Mouse (Mus musculus): Measurements from ENCODE around the gene Tnfrsf8. TPM values are rescaled to one million over a fixed set of nuclear protein-coding genes. Genes with fewer than 3 reads are reported as not detected.

The Tnfrsf8 gene
- polyA plus RNA-seq, 1 experiment from 2014 or later = 0.08 TPM

- no peaks in the 10 kb centered on the region for H3K27me3 ChIP-seq (ENCODE audit: control insufficient read depth, insufficient read depth, low read length)
- H3K4me3 ChIP-seq (ENCODE audit: low read depth, low read length) = no peak overlapping the region
- H3K9me3 ChIP-seq (ENCODE audit: control insufficient read depth, low read length) = no peaks in the 10 kb centered on the region; the same call in 1 of the 2 replicates
- H3K36me3 ChIP-seq (ENCODE audit: control insufficient read depth, insufficient read depth, low read length) = no peaks in the 10 kb centered on the region
- DNase-seq (ENCODE audit: low spot score) (no peak), ATAC-seq (ENCODE audit: insufficient number of reproducible peaks, low FRiP score, low TSS enrichment, low read depth) (no peak)
- no peak overlapping the region for H3K9ac ChIP-seq (ENCODE audit: low read length)
- no peaks in the 10 kb centered on the region for H3K4me1 ChIP-seq (ENCODE audit: control insufficient read depth, insufficient read depth, low read length)
- H3K4me2 ChIP-seq (ENCODE audit: low read depth, severe bottlenecking) = no peak overlapping the region
- 82% methylated on average over 3 of the region's 3 CpGs for WGBS
- no peak overlapping the region for H3K27ac ChIP-seq (replicated peaks; ENCODE audit: low read depth, low read length)
Observed at GRCm38 (mm10) chr4:145302106-145302505, 12.9 kb downstream of the Tnfrsf8 start.

- Histone ChIP-seq H3K9ac (ENCODE audit: low read length) (no peak overlapping the region), H3K9me3 (ENCODE audit: control insufficient read depth, low read length) (no peaks in the 10 kb centered on the region; the same call in 1 of the 2 replicates), H3K36me3 (ENCODE audit: control insufficient read depth, insufficient read depth, low read length) (no peaks in the 10 kb centered on the region), H3K27ac (replicated peaks; ENCODE audit: low read depth, low read length) (no peak overlapping the region), H3K4me2 (ENCODE audit: low read depth, severe bottlenecking) (no peak overlapping the region), H3K4me3 (ENCODE audit: low read depth, low read length) (no peak overlapping the region), H3K4me1 (ENCODE audit: control insufficient read depth, insufficient read depth, low read length) (no peaks in the 10 kb centered on the region), H3K27me3 (ENCODE audit: control insufficient read depth, insufficient read depth, low read length) (no peaks in the 10 kb centered on the region)
- ATAC-seq (ENCODE audit: insufficient number of reproducible peaks, low FRiP score, low TSS enrichment, low read depth) (no peak), DNase-seq (ENCODE audit: low spot score) (no peak)
- WGBS = 49% methylated on average over 11 of the region's 12 CpGs
Observed at GRCm38 (mm10) chr4:145300210-145300927, 14.6 kb downstream of the Tnfrsf8 start.

GRCm38 (mm10) chr4:145299355-145299754, 15.6 kb downstream of the Tnfrsf8 start:
- no peaks in the 10 kb centered on the region; the same call in 1 of the 2 replicates for H3K9me3 ChIP-seq (ENCODE audit: control insufficient read depth, low read length)
- 93% methylated on average over 8 of the region's 8 CpGs for WGBS

GRCm38 (mm10) chr4:145298846-145299245, 16.1 kb downstream of the Tnfrsf8 start:
- H3K27ac ChIP-seq (replicated peaks; ENCODE audit: low read depth, low read length) = no peak overlapping the region
- no peaks in the 10 kb centered on the region for H3K27me3 ChIP-seq (ENCODE audit: control insufficient read depth, insufficient read depth, low read length)
- 92% methylated on average over 7 of the region's 7 CpGs for WGBS
- H3K9me3 ChIP-seq (ENCODE audit: control insufficient read depth, low read length) = no peaks in the 10 kb centered on the region; the same call in 1 of the 2 replicates
- H3K4me3 ChIP-seq (ENCODE audit: low read depth, low read length) = no peak overlapping the region
- H3K4me1 ChIP-seq (ENCODE audit: control insufficient read depth, insufficient read depth, low read length) = no peaks in the 10 kb centered on the region
- no peak overlapping the region for H3K4me2 ChIP-seq (ENCODE audit: low read depth, severe bottlenecking)
- DNase-seq (ENCODE audit: low spot score) = no peak
- no peak for ATAC-seq (ENCODE audit: insufficient number of reproducible peaks, low FRiP score, low TSS enrichment, low read depth)
- H3K36me3 ChIP-seq (ENCODE audit: control insufficient read depth, insufficient read depth, low read length) = no peaks in the 10 kb centered on the region
- no peak overlapping the region for H3K9ac ChIP-seq (ENCODE audit: low read length)

More at GRCm38 (mm10) chr4:145299355-145299754, 15.6 kb downstream of the Tnfrsf8 start:
- Histone ChIP-seq H3K4me3 (ENCODE audit: low read depth, low read length) (no peak overlapping the region), H3K27ac (replicated peaks; ENCODE audit: low read depth, low read length) (no peak overlapping the region), H3K9ac (ENCODE audit: low read length) (no peak overlapping the region), H3K27me3 (ENCODE audit: control insufficient read depth, insufficient read depth, low read length) (no peaks in the 10 kb centered on the region), H3K36me3 (ENCODE audit: control insufficient read depth, insufficient read depth, low read length) (no peaks in the 10 kb centered on the region), H3K4me1 (ENCODE audit: control insufficient read depth, insufficient read depth, low read length) (no peaks in the 10 kb centered on the region), H3K4me2 (ENCODE audit: low read depth, severe bottlenecking) (no peak overlapping the region)
- DNase-seq (ENCODE audit: low spot score) (no peak), ATAC-seq (ENCODE audit: insufficient number of reproducible peaks, low FRiP score, low TSS enrichment, low read depth) (no peak)

GRCm38 (mm10) chr4:145295589-145296300, 19.2 kb downstream of the Tnfrsf8 start:
- Histone ChIP-seq H3K9ac (ENCODE audit: low read length) (no peak overlapping the region), H3K4me1 (ENCODE audit: control insufficient read depth, insufficient read depth, low read length) (no peaks in the 10 kb centered on the region), H3K4me2 (ENCODE audit: low read depth, severe bottlenecking) (no peak overlapping the region), H3K9me3 (ENCODE audit: control insufficient read depth, low read length) (no peaks in the 10 kb centered on the region; the same call in 1 of the 2 replicates), H3K4me3 (ENCODE audit: low read depth, low read length) (no peak overlapping the region), H3K36me3 (ENCODE audit: control insufficient read depth, insufficient read depth, low read length) (no peaks in the 10 kb centered on the region), H3K27ac (replicated peaks; ENCODE audit: low read depth, low read length) (no peak overlapping the region), H3K27me3 (ENCODE audit: control insufficient read depth, insufficient read depth, low read length) (no peaks in the 10 kb centered on the region)
- 48% methylated on average over 5 of the region's 5 CpGs for WGBS
- peak; percentile 71 for DNase-seq (ENCODE audit: low spot score)
- ATAC-seq (ENCODE audit: insufficient number of reproducible peaks, low FRiP score, low TSS enrichment, low read depth) = no peak

- Histone ChIP-seq H3K27me3 (ENCODE audit: control insufficient read depth, insufficient read depth, low read length) (no peaks in the 10 kb centered on the region), H3K4me2 (ENCODE audit: low read depth, severe bottlenecking) (no peak overlapping the region), H3K36me3 (ENCODE audit: control insufficient read depth, insufficient read depth, low read length) (no peaks in the 10 kb centered on the region), H3K4me3 (ENCODE audit: low read depth, low read length) (no peak overlapping the region), H3K9ac (ENCODE audit: low read length) (no peak overlapping the region), H3K9me3 (ENCODE audit: control insufficient read depth, low read length) (no peaks in the 10 kb centered on the region; the same call in 1 of the 2 replicates), H3K4me1 (ENCODE audit: control insufficient read depth, insufficient read depth, low read length) (no peaks in the 10 kb centered on the region), H3K27ac (replicated peaks; ENCODE audit: low read depth, low read length) (no peak overlapping the region)
- no peak for DNase-seq (ENCODE audit: low spot score)
- ATAC-seq (ENCODE audit: insufficient number of reproducible peaks, low FRiP score, low TSS enrichment, low read depth) = no peak
- WGBS = 91% methylated on average over 5 of the region's 5 CpGs
Observed at GRCm38 (mm10) chr4:145294588-145294987, 20.4 kb downstream of the Tnfrsf8 start.

GRCm38 (mm10) chr4:145286369-145287120, 28.4 kb downstream of the Tnfrsf8 start:
- H3K27me3 ChIP-seq (ENCODE audit: control insufficient read depth, insufficient read depth, low read length) = no peaks in the 10 kb centered on the region
- H3K36me3 ChIP-seq (ENCODE audit: control insufficient read depth, insufficient read depth, low read length) = no peaks in the 10 kb centered on the region
- H3K9me3 ChIP-seq (ENCODE audit: control insufficient read depth, low read length) = no peaks in the 10 kb centered on the region
- DNase-seq (ENCODE audit: low spot score) (peak; percentile 81), ATAC-seq (ENCODE audit: insufficient number of reproducible peaks, low FRiP score, low TSS enrichment, low read depth) (peak; percentile 49; the same call in 1 of the 2 replicates)
- H3K4me3 ChIP-seq (ENCODE audit: low read depth, low read length) = no peak overlapping the region
- H3K27ac ChIP-seq (replicated peaks; ENCODE audit: low read depth, low read length) = no peak overlapping the region
- H3K4me1 ChIP-seq (ENCODE audit: control insufficient read depth, insufficient read depth, low read length) = no peaks in the 10 kb centered on the region
- no peak overlapping the region for H3K9ac ChIP-seq (ENCODE audit: low read length)
- WGBS = 49% methylated on average over 4 of the region's 4 CpGs
- no peak overlapping the region for H3K4me2 ChIP-seq (ENCODE audit: low read depth, severe bottlenecking)

GRCm38 (mm10) chr4:145284675-145285074, 30.3 kb downstream of the Tnfrsf8 start:
- no peak for ATAC-seq (ENCODE audit: insufficient number of reproducible peaks, low FRiP score, low TSS enrichment, low read depth)
- H3K36me3 ChIP-seq (ENCODE audit: control insufficient read depth, insufficient read depth, low read length) = no peaks in the 10 kb centered on the region

More at GRCm38 (mm10) chr4:145284675-145285074, 30.3 kb downstream of the Tnfrsf8 start:
- Histone ChIP-seq H3K27me3 (ENCODE audit: control insufficient read depth, insufficient read depth, low read length) (no peaks in the 10 kb centered on the region), H3K9ac (ENCODE audit: low read length) (no peak overlapping the region), H3K4me2 (ENCODE audit: low read depth, severe bottlenecking) (no peak overlapping the region), H3K4me1 (ENCODE audit: control insufficient read depth, insufficient read depth, low read length) (no peaks in the 10 kb centered on the region), H3K9me3 (ENCODE audit: control insufficient read depth, low read length) (no peaks in the 10 kb centered on the region), H3K27ac (replicated peaks; ENCODE audit: low read depth, low read length) (no peak overlapping the region), H3K4me3 (ENCODE audit: low read depth, low read length) (no peak overlapping the region)
- no peak for DNase-seq (ENCODE audit: low spot score)
- 95% methylated on average over 4 of the region's 4 CpGs for WGBS
